Mouse (Mus musculus) erythroblast, embryonic 14.5 days (primary cell): ENCODE data around the gene Mefv.
"Not testable (repeated sequence)": the region's sequence is repeated elsewhere in the genome, so short reads cannot be mapped to it uniquely, and the experiment has no call there.

Experiments used
- GATA1 ChIP-seq: IDR thresholded peaks from 2 replicates; pipeline ENCODE4 v1.6.1; 2012; ENCODE audit warnings: low read length, inconsistent platforms, mixed read lengths
- TAL1 ChIP-seq: IDR thresholded peaks from 3 replicates; pipeline ENCODE4 v1.6.1; 2012; ENCODE audit warnings: low read length, inconsistent platforms, mixed read lengths

GRCm38 (mm10) chr16:3689608-3690007 is 28.3 kb downstream of the Mefv start:
- not testable (repeated sequence) for TF ChIP-seq TAL1, GATA1
